Mouse (Mus musculus) embryonic stem cell, embryonic (primary cell): ENCODE data around the gene Cryge.
"Not testable (repeated sequence)": the region's sequence is repeated elsewhere in the genome, so short reads cannot be mapped to it uniquely, and the experiment has no call there.

ENCODE experiments used
- CTCF ChIA-PET, 4 experiments: fragments of 300-600 bp in 2 of 4; fragments of 350-600 bp in 2 of 4; sonication (Branson Sonifier 250); formaldehyde crosslinking; loops; one replicate each; lab custom pipeline; 2022; ENCODE audit warnings: inconsistent platforms in 2 of 4; lab: Charles Lee
- POLR2A ChIA-PET, 4 experiments: fragments of 300-600 bp in 2 of 4; fragments of 350-600 bp in 2 of 4; sonication (Branson Sonifier 250); formaldehyde crosslinking; loops; one replicate each; lab custom pipeline; 2022; ENCODE audit warnings: antibody characterized with exemption in 4 of 4, inconsistent platforms in 1 of 4; lab: Charles Lee

Cryge gene

GRCm38 (mm10) chr1:65050952-65051351 lies at the start of gene Cryge:
Gene Cryge, minus strand, starts transcription at chr1:65051149.
- CTCF ChIA-PET: not testable (repeated sequence)
- POLR2A ChIA-PET: interaction anchor here in 2 of 4 experiments (0.6 to 2.7 kb wide), 5 partner anchors 28 to 1396 kb away, joined by 3 to 16 read pairs (median 7); partner anchors contain the start of gene Ccnyl1 (in 1 of the 2)

DNA sequence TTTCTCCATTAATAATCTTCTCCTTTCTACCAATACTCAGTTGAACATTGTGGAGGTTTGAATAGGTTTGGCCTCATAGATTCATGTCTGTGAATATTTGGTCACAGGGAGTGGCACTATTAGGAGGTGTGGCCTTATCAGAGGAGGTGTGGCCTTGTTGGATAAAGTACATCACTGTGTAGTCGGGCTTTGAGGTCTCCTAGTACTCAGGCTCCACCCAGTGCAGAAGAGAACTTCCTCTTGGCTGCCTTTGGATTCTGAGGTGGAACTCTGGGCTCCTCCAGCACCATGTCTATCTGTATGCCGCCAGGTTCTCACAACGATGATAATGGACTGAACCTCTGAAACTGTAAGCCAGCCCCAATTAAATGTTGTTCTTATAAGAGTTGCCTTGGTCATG lies 46.0 kb upstream of the Cryge start:
- POLR2A ChIA-PET: no interaction called here

DNA sequence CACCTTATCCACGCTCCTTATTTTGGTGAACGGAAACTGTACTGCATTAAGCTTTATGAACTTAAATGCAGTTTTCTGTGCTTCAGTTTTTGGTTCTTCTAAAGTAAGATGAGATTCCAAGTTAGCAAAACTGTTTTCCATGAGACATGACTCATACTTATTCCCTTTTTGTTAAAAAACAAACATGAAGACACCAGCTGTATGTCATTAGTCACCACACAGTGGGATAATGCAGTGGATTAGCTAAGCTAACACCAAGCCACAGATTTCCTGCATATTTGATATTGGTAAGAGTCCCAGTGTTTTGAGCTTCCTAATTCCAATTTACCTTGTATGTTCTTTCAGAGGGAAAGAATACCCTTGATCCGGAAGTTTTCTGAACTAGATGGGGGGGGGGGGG lies 40.6 kb upstream of the Cryge start:
- CTCF ChIA-PET: interaction anchor here in 3 of 4 experiments (0.6 to 1.2 kb wide), 3 partner anchors 41 to 381 kb away, joined by 3 to 5 read pairs (median 3); no protein-coding TSS in a partner anchor

More for the DNA sequence above, 46.0 kb upstream of the Cryge start:
- CTCF ChIA-PET: no interaction called here

DNA sequence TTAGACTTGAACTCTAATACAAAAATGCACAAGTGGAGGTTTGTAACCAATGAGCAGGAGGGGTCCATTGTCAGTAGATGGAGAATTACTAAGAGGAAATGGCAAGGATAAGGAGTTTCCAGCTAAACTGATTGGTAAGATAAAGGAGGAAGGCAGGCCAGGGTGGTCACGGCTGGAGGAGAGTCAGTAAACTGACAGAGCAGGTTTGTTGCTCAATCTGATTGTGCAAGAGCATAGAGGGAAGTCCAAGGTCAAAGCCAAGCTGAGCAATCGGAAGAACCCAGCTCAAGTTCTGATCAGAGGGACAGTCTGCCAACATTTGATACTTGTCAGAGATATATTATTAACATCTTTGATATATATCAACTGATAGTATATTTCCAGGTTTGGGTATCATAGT lies 39.4 kb upstream of the Cryge start:
- CTCF ChIA-PET: no interaction called here
- POLR2A ChIA-PET: no interaction called here

More for the DNA sequence above, 40.6 kb upstream of the Cryge start:
- POLR2A ChIA-PET: interaction anchor here in 1 of 4 experiments (0.6 kb wide), 2 partner anchors 11 to 58 kb away, joined by 3 read pairs; no protein-coding TSS in a partner anchor

GRCm38 (mm10) chr1:65088567-65089356 lies 37.8 kb upstream of the Cryge start:
- POLR2A ChIA-PET: no interaction called here
- CTCF ChIA-PET: no interaction called here

DNA sequence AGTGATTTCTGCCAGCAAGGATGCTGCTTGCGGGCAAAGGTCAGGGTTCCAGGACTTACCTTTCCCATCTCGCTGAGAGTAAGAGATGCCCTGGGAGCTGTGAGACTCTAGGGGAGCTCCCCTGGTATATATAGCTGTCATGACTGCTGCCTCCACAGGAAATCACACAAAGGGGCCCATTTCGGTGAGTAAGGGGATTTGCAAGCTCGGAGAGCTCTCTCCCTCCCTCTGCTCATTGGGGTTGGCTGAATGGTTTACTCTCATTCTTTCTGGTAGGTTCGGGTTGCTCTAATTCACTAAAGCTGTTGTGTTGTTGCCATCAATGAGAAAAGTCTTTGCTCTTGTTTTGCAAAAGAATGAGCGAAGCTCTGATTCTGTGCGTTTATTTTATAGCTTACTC lies 31.2 kb upstream of the Cryge start, which contains the start of gene Crygb:
Gene Crygb, minus strand, starts transcription at position 101 of the 400 bp plus-strand sequence.
- ChIA-PET POLR2A (interaction anchor here in 2 of 4 experiments (0.7 to 1.2 kb wide), 3 partner anchors 97 to 392 kb away, joined by 3 to 4 read pairs (median 3); partner anchors contain the start of gene Ccnyl1 (in 1 of the 2)), CTCF (interaction anchor here in 1 of 4 experiments (0.8 kb wide), 1 partner anchor 30 kb away, joined by 3 read pairs; no protein-coding TSS in a partner anchor)

DNA sequence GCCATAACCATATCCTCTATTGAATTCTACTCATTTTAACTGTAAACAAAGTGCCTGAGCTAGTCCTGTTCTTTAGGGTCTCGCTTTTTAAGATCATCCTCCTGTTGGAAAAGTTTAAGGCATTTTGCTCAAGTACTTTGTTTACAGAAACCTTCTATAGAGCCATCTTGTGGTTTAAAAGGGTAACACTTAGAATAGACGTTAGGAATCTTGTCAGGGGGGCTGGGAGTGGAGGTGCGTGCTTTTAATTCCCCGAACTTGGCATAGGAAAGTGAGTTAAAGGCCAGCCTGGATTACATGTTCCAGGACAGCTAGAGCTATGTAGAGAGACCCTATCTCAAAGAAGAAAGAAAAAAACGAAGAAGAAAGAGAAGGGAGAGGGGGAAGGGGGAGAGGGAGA lies 24.7 kb upstream of the Cryge start:
- POLR2A ChIA-PET: no interaction called here
- CTCF ChIA-PET: no interaction called here

DNA sequence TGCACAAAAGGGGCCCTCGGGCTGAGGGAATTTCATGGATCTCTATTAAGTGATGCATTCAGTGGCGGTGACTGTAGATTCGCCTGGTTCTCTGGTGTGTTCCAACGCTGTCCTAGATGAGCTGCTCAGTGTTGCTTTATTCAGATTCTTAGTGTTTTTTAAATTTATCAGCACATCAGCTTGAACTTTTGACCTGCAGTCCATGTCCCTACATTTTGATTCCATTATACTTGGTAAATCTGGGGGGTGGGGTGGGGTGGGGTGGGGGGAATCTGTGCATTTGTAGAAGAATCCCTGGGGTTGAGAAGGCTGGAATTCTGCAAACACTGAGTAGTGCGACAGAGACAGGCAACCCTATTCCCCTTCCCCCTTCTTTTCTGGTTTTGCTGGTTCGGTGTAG lies 22.6 kb upstream of the Cryge start, which contains the start of gene Crygc:
Gene Crygc, minus strand, starts transcription at position 101 of the 400 bp plus-strand sequence.
- CTCF ChIA-PET: no interaction called here
- POLR2A ChIA-PET: interaction anchor here in 2 of 4 experiments (0.6 to 1.6 kb wide), 3 partner anchors 24 to 542 kb away, joined by 3 to 7 read pairs (median 6); no protein-coding TSS in a partner anchor

DNA sequence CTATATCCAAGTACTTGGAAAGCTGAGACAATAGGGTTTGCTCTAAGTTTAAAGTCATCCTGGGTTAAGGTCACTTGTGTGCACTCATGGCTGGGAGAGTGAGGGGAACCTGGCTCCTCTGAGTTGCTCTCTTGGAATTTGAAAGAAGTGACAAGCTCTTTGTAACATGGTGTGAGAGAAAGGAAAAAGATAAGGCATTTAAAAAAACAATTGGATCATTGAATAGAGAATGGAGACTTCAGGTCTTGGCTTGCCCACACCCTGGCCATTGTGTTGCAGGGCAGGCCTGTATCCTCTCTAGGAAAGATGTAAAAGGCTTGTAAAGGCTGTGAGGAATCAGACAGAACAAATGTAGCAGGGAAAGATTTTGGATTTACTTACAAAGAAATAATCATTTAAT lies 16.9 kb upstream of the Cryge start:
- CTCF ChIA-PET: no interaction called here
- POLR2A ChIA-PET: no interaction called here

DNA sequence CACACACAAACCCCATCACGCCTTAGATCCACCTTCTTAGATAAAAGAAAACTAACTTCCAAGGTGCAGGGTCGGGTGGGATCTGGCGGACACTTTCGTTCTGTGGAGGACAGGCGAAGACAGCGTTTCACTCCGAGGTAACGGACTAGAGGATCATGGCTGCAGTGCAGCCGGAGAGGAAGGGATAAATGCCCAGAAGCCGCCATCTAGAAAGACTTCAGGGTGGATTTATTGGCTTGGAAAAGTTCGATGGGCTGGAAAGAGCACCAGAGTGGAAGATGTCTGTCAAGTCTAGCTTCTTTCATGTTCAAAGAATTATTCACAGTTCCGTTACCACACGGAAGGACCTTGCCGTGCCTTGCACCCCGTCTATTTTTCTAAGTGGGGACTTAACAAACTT lies 13.3 kb upstream of the Cryge start:
- ChIA-PET CTCF (no interaction called here), POLR2A (no interaction called here)

- CTCF ChIA-PET: no interaction called here
- POLR2A ChIA-PET: no interaction called here
These were observed 12.4 kb upstream of the Cryge start, which contains the start of gene Crygd for GRCm38 (mm10) chr1:65063352-65063751. Gene Crygd, minus strand, starts transcription at chr1:65063452.

GRCm38 (mm10) chr1:65052140-65052539 lies 1.2 kb upstream of the Cryge start:
- POLR2A ChIA-PET: interaction anchor here in 3 of 4 experiments (0.6 to 2.7 kb wide), 10 partner anchors 10 to 362 kb away, joined by 3 to 16 read pairs (median 4); partner anchors contain the start of gene Ccnyl1 (in 2 of the 3)
- CTCF ChIA-PET: interaction anchor here in 3 of 4 experiments (0.6 to 1.3 kb wide), 4 partner anchors 66 to 396 kb away, joined by 3 to 4 read pairs (median 3); no protein-coding TSS in a partner anchor

- ChIA-PET POLR2A (interaction anchor here in 3 of 4 experiments (1.0 to 2.7 kb wide), 9 partner anchors 11 to 361 kb away, joined by 3 to 16 read pairs (median 5); partner anchors contain the start of gene Ccnyl1 (in 2 of the 3)), CTCF (interaction anchor here in 1 of 4 experiments (1.0 kb wide), 1 partner anchor 65 kb away, joined by 3 read pairs; no protein-coding TSS in a partner anchor)
These were observed 747 bp upstream of the Cryge start for GRCm38 (mm10) chr1:65051696-65052095.

DNA sequence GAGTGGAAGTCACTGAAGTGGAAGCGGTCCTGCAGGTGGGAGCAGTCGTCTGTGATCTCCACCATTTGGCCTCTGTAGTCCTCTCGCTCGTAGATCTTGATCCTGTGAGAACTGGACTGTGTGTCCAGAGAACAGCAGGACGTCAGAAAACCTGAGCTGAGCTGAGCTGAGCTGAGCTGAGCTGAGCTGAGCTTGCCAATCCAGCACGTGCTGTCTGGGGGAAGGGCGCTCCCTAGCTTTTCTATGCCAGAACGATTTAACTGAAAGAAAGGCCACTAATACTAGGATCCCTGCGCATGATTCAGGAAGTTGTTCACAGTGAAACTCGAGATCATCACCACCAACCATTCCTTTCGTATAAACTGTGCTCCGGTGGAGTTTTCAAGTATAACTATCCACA lies 2.2 kb downstream of the Cryge start:
- CTCF ChIA-PET: interaction anchor here in 3 of 4 experiments (0.6 to 1.6 kb wide), 6 partner anchors 14 to 331 kb away, joined by 3 to 6 read pairs (median 4); no protein-coding TSS in a partner anchor

GRCm38 (mm10) chr1:65046401-65047109 lies 4.4 kb downstream of the Cryge start:
- CTCF ChIA-PET: interaction anchor here in 1 of 4 experiments (1.6 kb wide), 1 partner anchor 133 kb away, joined by 4 read pairs; no protein-coding TSS in a partner anchor
- POLR2A ChIA-PET: interaction anchor here in 1 of 4 experiments (3.1 kb wide), 1 partner anchor 132 kb away, joined by 12 read pairs; no protein-coding TSS in a partner anchor

More for the DNA sequence above, 2.2 kb downstream of the Cryge start:
- POLR2A ChIA-PET: interaction anchor here in 3 of 4 experiments (0.7 to 3.1 kb wide), 9 partner anchors 12 to 525 kb away, joined by 3 to 12 read pairs (median 3); partner anchors contain the start of genes Ccnyl1 (in 1 of the 3) and Fzd5 (in 1 of the 3)

GRCm38 (mm10) chr1:65043433-65043832 lies 7.5 kb downstream of the Cryge start:
- CTCF ChIA-PET: no interaction called here

DNA sequence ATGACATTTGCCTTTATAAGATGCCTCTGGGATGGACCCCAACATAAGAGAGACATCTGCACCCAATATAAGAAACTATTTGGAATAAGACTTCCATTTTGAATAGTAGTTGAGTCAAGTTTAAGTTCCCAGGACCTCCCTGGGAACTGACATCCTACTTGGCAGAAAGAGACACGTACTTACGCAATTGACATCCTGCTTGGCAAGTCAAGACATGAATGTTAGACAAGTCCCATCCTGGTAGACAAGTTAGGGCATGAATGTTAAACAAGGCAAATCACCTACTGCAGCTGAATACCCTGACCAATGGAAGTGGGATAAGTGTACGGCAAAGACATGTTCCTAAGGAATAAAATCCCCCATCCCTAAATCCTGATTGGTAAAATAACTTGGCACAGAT lies 9.1 kb downstream of the Cryge start:
- ChIA-PET CTCF (interaction anchor here in 1 of 4 experiments (0.7 kb wide), 1 partner anchor 253 kb away, joined by 6 read pairs; no protein-coding TSS in a partner anchor), POLR2A (interaction anchor here in 2 of 4 experiments (0.7 kb wide), 2 partner anchors 39 to 136 kb away, joined by 3 to 4 read pairs; no protein-coding TSS in a partner anchor)

More at GRCm38 (mm10) chr1:65043433-65043832, 7.5 kb downstream of the Cryge start:
- POLR2A ChIA-PET: interaction anchor here in 1 of 4 experiments (0.9 kb wide), 1 partner anchor 353 kb away, joined by 3 read pairs; no protein-coding TSS in a partner anchor

DNA sequence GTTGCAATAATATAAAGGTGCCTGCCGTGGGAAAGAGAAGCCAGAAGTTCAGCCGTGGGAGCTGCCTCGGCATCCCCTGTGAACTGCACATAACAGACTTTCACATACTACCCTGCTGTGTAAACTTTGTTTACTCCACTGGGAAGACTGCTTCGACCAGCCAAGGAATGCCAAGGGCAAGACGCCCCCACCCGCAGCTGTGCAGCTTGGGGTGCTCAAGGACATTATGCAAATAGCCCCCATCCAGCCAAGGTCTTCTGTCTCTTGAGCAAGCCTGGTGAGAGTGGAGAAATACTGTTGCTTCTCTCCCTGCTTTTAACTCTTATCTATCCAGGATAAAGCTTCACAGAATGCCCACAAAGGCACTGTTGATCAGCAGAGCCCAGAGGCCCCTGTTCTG lies 10.1 kb downstream of the Cryge start:
- CTCF ChIA-PET: interaction anchor here in 1 of 4 experiments (0.6 kb wide), 1 partner anchor 74 kb away, joined by 4 read pairs; no protein-coding TSS in a partner anchor
- POLR2A ChIA-PET: interaction anchor here in 3 of 4 experiments (0.8 to 1.5 kb wide), 7 partner anchors 12 to 350 kb away, joined by 3 to 8 read pairs (median 3); partner anchors contain the start of gene Ccnyl1 (in 3 of the 3)
